Mouse (Mus musculus) C2C12 (cell line): Measurements from ENCODE around the gene Tnrc6c.

Source experiments
- CTCF ChIP-seq: IDR thresholded peaks from one replicate; pipeline ENCODE4 v1.5.1; 2011; ENCODE audit not compliant: control insufficient read depth, insufficient read depth, insufficient read length
- USF1 ChIP-seq: IDR thresholded peaks from one replicate; pipeline ENCODE4 v1.6.1; 2011; ENCODE audit warnings: low read depth, mild to moderate bottlenecking, control low read depth, moderate library complexity

GRCm38 (mm10) chr11:117801650-117802049, 147.6 kb downstream of the Tnrc6c start:
- no peak for TF ChIP-seq CTCF
- no peak for TF ChIP-seq USF1
